Mouse (Mus musculus) liver (tissue): Measurements from ENCODE around the gene Rnf38.

Experiments
- DNase-seq: peaks from one replicate; pipeline ENCODE4 v3.0.0-alpha.2; 2020; ENCODE audit warnings: mixed read lengths

Rnf38 gene

GRCm38 (mm10) chr4:44223444-44223843 lies 10.1 kb downstream of the Rnf38 start:
- no peak for DNase-seq

- no peak for DNase-seq
Observed at GRCm38 (mm10) chr4:44216797-44217442, 16.7 kb downstream of the Rnf38 start.

- DNase-seq = peak; percentile 22
Observed at GRCm38 (mm10) chr4:44199968-44200367, 33.6 kb downstream of the Rnf38 start.

GRCm38 (mm10) chr4:44187431-44187830 lies 46.2 kb downstream of the Rnf38 start:
- DNase-seq = no peak

GRCm38 (mm10) chr4:44183862-44184261 lies 49.7 kb downstream of the Rnf38 start:
- no peak for DNase-seq

GRCm38 (mm10) chr4:44179748-44180147 lies 53.8 kb downstream of the Rnf38 start:
- no peak for DNase-seq

GRCm38 (mm10) chr4:44173177-44173576 lies 60.4 kb downstream of the Rnf38 start:
- DNase-seq = peak; percentile 40

- DNase-seq = no peak
Observed at GRCm38 (mm10) chr4:44172676-44173075, 60.9 kb downstream of the Rnf38 start.

GRCm38 (mm10) chr4:44169884-44170283 lies 63.7 kb downstream of the Rnf38 start:
- no peak for DNase-seq

- DNase-seq = no peak
Observed at GRCm38 (mm10) chr4:44168816-44169215, 64.8 kb downstream of the Rnf38 start.

GRCm38 (mm10) chr4:44168231-44168647 lies 65.3 kb downstream of the Rnf38 start:
- DNase-seq = peak; percentile 98

- DNase-seq = peak; percentile 90
Observed at GRCm38 (mm10) chr4:44167397-44168121, 66.0 kb downstream of the Rnf38 start.

GRCm38 (mm10) chr4:44166702-44167396 lies 66.7 kb downstream of the Rnf38 start:
- DNase-seq = no peak

- no peak for DNase-seq
Observed at GRCm38 (mm10) chr4:44164621-44165020, 69.0 kb downstream of the Rnf38 start.

GRCm38 (mm10) chr4:44163034-44163433 lies 70.6 kb downstream of the Rnf38 start:
- DNase-seq = no peak

- peak; percentile 69 for DNase-seq
Observed at GRCm38 (mm10) chr4:44160990-44161689, 72.4 kb downstream of the Rnf38 start.

GRCm38 (mm10) chr4:44159839-44160238 lies 73.8 kb downstream of the Rnf38 start:
- DNase-seq = no peak

- no peak for DNase-seq
Observed at GRCm38 (mm10) chr4:44156481-44156880, 77.1 kb downstream of the Rnf38 start.

GRCm38 (mm10) chr4:44154884-44155283 lies 78.7 kb downstream of the Rnf38 start:
- DNase-seq = peak; percentile 51

- no peak for DNase-seq
Observed at GRCm38 (mm10) chr4:44152904-44153303, 80.7 kb downstream of the Rnf38 start.

GRCm38 (mm10) chr4:44126805-44127204 lies 106.8 kb downstream of the Rnf38 start:
- no peak for DNase-seq

- DNase-seq = no peak
Observed at GRCm38 (mm10) chr4:44119410-44120201, 114.0 kb downstream of the Rnf38 start.
